Mouse (Mus musculus): ENCODE measurements around the gene Naxd.

Gene Naxd

GRCm38 (mm10) chr8:11517366-11518055 is 20.2 kb downstream of the Naxd start:
- no peak for DNase-seq

GRCm38 (mm10) chr8:11518056-11518396 is 20.7 kb downstream of the Naxd start:
- no peak for DNase-seq

- DNase-seq: no peak
Observed at GRCm38 (mm10) chr8:11518676-11519075, 21.4 kb downstream of the Naxd start.

GRCm38 (mm10) chr8:11523331-11523730 is 26.0 kb downstream of the Naxd start:
- DNase-seq: no peak

DNA sequence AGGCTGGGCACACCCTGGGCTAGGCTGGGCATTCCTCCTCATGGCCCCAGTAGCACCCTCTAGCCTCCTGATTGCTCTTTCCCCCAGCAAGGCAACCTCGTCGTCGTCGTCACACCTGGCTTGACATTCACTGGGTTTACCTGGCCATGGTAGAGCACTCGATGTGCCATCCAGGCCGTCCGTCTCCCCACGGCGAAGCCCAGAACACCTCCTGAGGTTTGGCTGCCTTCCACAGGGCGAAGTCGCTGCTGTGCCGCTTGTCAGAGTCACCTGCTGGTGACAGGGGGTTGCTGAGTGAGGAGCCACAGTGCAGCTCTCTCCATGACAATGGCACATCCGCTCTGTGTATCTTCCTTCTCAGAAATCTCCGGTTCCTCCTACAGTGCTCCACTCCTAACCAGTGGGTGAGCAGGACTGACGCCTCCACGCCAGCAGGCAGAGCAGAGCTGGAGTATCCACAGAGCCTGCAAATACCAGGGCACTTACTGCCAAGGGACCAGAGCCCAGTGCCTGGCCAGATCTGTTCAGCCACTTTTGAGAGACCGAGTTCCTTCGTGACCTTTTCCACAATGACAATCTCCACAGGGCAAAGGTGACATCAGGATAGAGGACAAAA is 33.0 kb downstream of the Naxd start:
- DNase-seq: no peak

GRCm38 (mm10) chr8:11530849-11531248 is 33.5 kb downstream of the Naxd start:
- DNase-seq: no peak

- no peak for DNase-seq
Observed at GRCm38 (mm10) chr8:11534494-11534893, 37.2 kb downstream of the Naxd start.

- no peak for DNase-seq
Observed at GRCm38 (mm10) chr8:11539049-11539448, 41.7 kb downstream of the Naxd start.

GRCm38 (mm10) chr8:11540182-11540581 is 42.9 kb downstream of the Naxd start:
- DNase-seq: no peak

- DNase-seq: no peak
Observed at GRCm38 (mm10) chr8:11542031-11542430, 44.7 kb downstream of the Naxd start.

GRCm38 (mm10) chr8:11542866-11543265 is 45.6 kb downstream of the Naxd start:
- DNase-seq: no peak

GRCm38 (mm10) chr8:11544386-11544785 is 47.1 kb downstream of the Naxd start:
- peak; percentile 85 to 87 for DNase-seq

DNA sequence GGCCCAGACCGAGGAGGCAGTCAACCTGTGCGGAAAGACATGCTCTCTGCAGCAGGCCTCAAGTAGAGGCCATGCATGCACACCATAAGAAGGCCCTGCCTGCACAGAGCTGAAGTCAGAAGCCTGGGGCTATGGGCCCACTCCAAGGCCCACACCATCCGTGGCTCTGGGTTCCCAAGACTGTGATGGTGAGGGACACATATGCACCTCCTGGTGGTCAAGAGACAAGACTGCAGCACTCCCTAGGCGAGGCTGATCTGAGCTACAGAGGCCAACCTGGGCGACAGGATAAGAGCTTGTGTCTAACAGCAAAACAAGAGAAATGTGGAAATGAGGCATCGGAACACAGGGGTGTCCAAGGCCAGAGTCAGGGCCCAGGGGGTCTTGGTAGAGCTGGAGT is 49.8 kb downstream of the Naxd start:
- peak; percentile 26 to 32 for DNase-seq

DNA sequence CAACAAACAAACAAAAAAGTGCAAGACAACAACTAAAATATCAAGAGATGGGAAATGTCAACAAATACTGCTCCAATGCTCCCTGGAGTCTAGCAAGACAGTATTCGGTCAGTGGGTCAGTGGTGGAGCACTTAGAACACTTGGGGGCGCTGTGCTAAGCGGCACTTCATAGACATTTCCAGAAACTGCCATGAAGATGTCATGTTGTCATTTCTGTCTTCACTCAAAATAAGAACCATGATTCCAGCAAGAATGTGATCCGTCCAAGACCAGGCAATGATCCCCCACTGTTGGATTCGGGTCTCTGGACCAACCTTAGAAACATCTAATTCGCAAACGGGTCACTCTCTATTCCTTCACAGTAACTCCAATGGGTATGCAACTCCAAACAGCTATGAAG is 52.4 kb downstream of the Naxd start:
- peak; percentile 71 to 74 for DNase-seq

- DNase-seq: peak; percentile 94
Observed at GRCm38 (mm10) chr8:11550281-11550948, 53.1 kb downstream of the Naxd start, which contains the start of gene Cars2. Gene Cars2, minus strand, starts transcription at chr8:11550783.

DNA sequence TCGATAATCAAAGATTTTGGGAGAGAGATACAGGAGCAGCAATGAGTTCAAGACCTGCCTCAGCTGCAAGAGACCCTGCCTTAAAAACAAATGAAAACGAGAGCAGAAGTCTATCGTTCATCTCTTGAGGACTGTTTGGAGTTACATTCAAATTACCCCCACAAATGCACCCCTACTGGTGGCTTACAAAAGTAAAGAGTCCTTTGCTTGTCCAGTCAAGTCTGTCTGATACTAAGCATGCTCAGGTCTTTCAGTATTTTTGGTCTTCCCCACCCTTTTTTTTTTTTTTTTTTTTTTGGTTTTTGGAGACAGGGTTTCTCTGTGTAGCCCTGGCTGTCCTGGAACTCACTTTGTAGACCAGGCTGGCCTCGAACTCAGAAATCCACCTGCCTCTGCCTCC is 54.2 kb downstream of the Naxd start:
- peak in 1 of 2 experiments; percentile 18 for DNase-seq

GRCm38 (mm10) chr8:11552390-11552789 is 55.1 kb downstream of the Naxd start:
- DNase-seq: no peak

- DNase-seq: peak; percentile 98 to 99
Observed at GRCm38 (mm10) chr8:11554799-11555719, 57.8 kb downstream of the Naxd start, which contains the start of gene Ing1. Gene Ing1, plus strand, starts transcription at chr8:11555571.

GRCm38 (mm10) chr8:11555720-11556591 is 58.6 kb downstream of the Naxd start:
- peak; percentile 96 to 97 for DNase-seq

DNA sequence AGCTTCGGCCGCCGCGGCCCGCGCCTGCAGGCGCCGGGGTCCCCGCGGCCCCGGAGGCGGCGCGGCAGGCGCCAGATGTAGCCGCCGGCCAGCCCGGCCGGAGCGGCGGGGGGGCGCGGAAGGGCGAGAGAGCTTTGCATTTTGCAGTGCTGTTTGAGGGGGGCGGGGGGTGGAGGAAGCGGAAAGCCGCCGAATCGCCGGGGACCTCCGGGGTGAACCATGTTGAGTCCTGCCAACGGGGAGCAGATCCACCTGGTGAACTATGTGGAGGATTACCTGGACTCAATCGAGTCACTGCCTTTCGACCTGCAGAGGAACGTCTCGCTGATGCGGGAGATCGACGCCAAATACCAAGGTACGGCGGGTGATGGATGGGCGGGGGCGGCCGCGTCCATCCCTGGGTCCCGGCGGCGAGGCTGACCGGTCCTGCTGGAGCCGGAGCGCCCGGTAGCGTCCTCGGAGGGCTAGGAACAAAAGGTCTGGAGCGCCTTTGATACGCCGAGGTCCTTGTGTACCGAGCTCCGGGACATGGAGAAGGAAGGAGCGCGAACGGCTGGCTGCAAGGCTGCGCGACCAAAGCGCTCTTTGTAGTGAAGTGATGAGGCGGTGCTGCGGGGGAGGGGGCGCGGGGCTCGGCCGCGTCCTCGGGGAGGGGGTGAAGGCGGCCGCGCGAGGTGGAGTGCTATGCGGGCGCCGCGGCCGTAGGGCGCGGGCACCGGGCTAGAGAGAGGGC is 59.6 kb downstream of the Naxd start:
- peak; percentile 61 to 67 for DNase-seq

GRCm38 (mm10) chr8:11557424-11557767 is 60.1 kb downstream of the Naxd start:
- DNase-seq: no peak
